20 mouse cellular contexts compared by ENCODE assay signal in genomic region chr17:27848351-27848750, GRCm38 (mm10). TPM values are rescaled to one million over a fixed set of nuclear protein-coding genes. Genes with fewer than 3 reads are reported as not detected.
DNase-seq lines count a peak whose midpoint lies in the region; ATAC-seq and TF ChIP-seq lines count a peak whose summit lies in the region.
"Had no signal": no experiment of that assay in that cellular context is flagged by ENCODE, and none has a peak within 500 bp of the region (broad histone marks: within the 10 kb centered on the region; RNA-seq: fewer than 3 reads in every experiment).

No protein-coding gene starts in this region.

- DNase-seq in heart, postnatal 0 days (ENCODE audit: low spot score): no peak
- DNase-seq in liver, embryonic 14.5 days (ENCODE audit: low read depth in 3 of 3, low spot score in 3 of 3): no peak
- DNase-seq in liver, embryonic 11.5 days (ENCODE audit: low spot score): no peak
- DNase-seq in midbrain, embryonic 11.5 days (ENCODE audit: low spot score, missing footprints): peak; percentile 65
- no peak for DNase-seq in midbrain, postnatal 0 days (ENCODE audit: low spot score)
- no peak for DNase-seq in adipocyte (ENCODE audit: low spot score)
- no peak for DNase-seq in thymus, adult 2 months
- DNase-seq: adrenal gland, postnatal 14 days; cerebellum, adult 18-20 months; cerebellum, adult 9-11 months; cerebellum, postnatal 36 days; gastrocnemius, postnatal 36 days; heart, adult 11 months; heart, postnatal 14 days had no signal

- no peaks in the 10 kb centered on the region for H3K27me3 ChIP-seq in heart, postnatal 0 days (ENCODE audit: control insufficient read depth, insufficient read depth, low read length)
- H3K27me3 ChIP-seq in heart, embryonic 12.5 days (replicated peaks): no peaks in the 10 kb centered on the region
- no peaks in the 10 kb centered on the region for H3K27me3 ChIP-seq in liver, embryonic 14.5 days (ENCODE audit: control insufficient read depth, insufficient read depth, low read length)
- H3K27me3 ChIP-seq in liver, embryonic 11.5 days (replicated peaks; ENCODE audit: control insufficient read depth, insufficient read depth, low read length): no peaks in the 10 kb centered on the region
- no peaks in the 10 kb centered on the region for H3K27me3 ChIP-seq in midbrain, embryonic 11.5 days (ENCODE audit: control insufficient read depth, insufficient read depth, low read length)
- H3K27me3 ChIP-seq in midbrain, postnatal 0 days (ENCODE audit: insufficient read depth, low read length): no peaks in the 10 kb centered on the region
- H3K27me3 ChIP-seq in thymus, adult 2 months (ENCODE audit: control insufficient read depth, insufficient read depth, low read length): no peaks in the 10 kb centered on the region
- H3K27me3 ChIP-seq: CH12.LX; embryonic facial prominence, embryonic 13.5 days; hindbrain, embryonic 13.5 days had no signal

- TF ChIP-seq CTCF in heart, postnatal 0 days (IDR thresholded peaks at IDR 0.05; ENCODE audit: low read depth): peak; percentile 6; the same call in 1 of the 2 replicates
- peak; percentile 34 for TF ChIP-seq CTCF in liver, embryonic 14.5 days (IDR thresholded peaks at IDR 0.05; ENCODE audit: low read depth)
- no peak; the same call in 1 of the 2 replicates for TF ChIP-seq CTCF in midbrain, postnatal 0 days (IDR thresholded peaks at IDR 0.05)
- no peak for TF ChIP-seq CTCF in thymus, adult 2 months (IDR thresholded peaks at IDR 0.05; ENCODE audit: borderline replicate concordance, control insufficient read depth, extremely low read depth, insufficient read depth, low read length, poor library complexity)

- H3K4me3 ChIP-seq in heart, postnatal 0 days (ENCODE audit: low read depth, low read length): no peak overlapping the region
- no peak overlapping the region for H3K4me3 ChIP-seq in heart, embryonic 12.5 days
- H3K4me3 ChIP-seq in liver, embryonic 14.5 days (ENCODE audit: insufficient read depth in 1 of 2, low read depth in 2 of 2, low read length in 2 of 2): no peak overlapping the region
- H3K4me3 ChIP-seq in liver, embryonic 11.5 days (ENCODE audit: low read depth, low read length): no peak overlapping the region
- no peak overlapping the region for H3K4me3 ChIP-seq in midbrain, embryonic 11.5 days (ENCODE audit: low read depth, low read length)
- H3K4me3 ChIP-seq in midbrain, postnatal 0 days (ENCODE audit: low read depth, low read length): no peak overlapping the region
- H3K4me3 ChIP-seq in thymus, adult 2 months (ENCODE audit: control insufficient read depth, insufficient read depth, low read length): no peak overlapping the region
- H3K4me3 ChIP-seq: embryonic facial prominence, embryonic 13.5 days; hindbrain, embryonic 13.5 days had no signal

- 83% methylated on average over 1 of the region's 1 CpGs for WGBS in heart, postnatal 0 days
- WGBS in heart, embryonic 12.5 days: 86% methylated on average over 1 of the region's 1 CpGs
- 71% methylated on average over 1 of the region's 1 CpGs for WGBS in liver, embryonic 14.5 days (ENCODE audit: insufficient replicate concordance)
- WGBS in liver, embryonic 11.5 days: 92% methylated on average over 1 of the region's 1 CpGs
- WGBS in midbrain, embryonic 11.5 days: 96% methylated on average over 1 of the region's 1 CpGs
- WGBS in midbrain, postnatal 0 days: 96% methylated on average over 1 of the region's 1 CpGs
- WGBS in thymus, adult 2 months: 100% methylated on average over 1 of the region's 1 CpGs

- no peaks in the 10 kb centered on the region for H3K4me1 ChIP-seq in heart, postnatal 0 days (ENCODE audit: control insufficient read depth, insufficient read depth)
- peaks cover 7% of the 10 kb centered on the region for H3K4me1 ChIP-seq in heart, embryonic 12.5 days (replicated peaks)
- H3K4me1 ChIP-seq in liver, embryonic 14.5 days (replicated peaks; ENCODE audit: control insufficient read depth in 2 of 2, insufficient read depth in 2 of 2, low read length in 1 of 2): no peaks in the 10 kb centered on the region
- H3K4me1 ChIP-seq in liver, embryonic 11.5 days (replicated peaks; ENCODE audit: control insufficient read depth, insufficient read depth, low read length): no peaks in the 10 kb centered on the region
- H3K4me1 ChIP-seq in midbrain, embryonic 11.5 days (ENCODE audit: control insufficient read depth, insufficient read depth, low read length): no peaks in the 10 kb centered on the region
- no peaks in the 10 kb centered on the region for H3K4me1 ChIP-seq in midbrain, postnatal 0 days (ENCODE audit: insufficient read depth, low read length)
- no peaks in the 10 kb centered on the region for H3K4me1 ChIP-seq in thymus, adult 2 months (replicated peaks; ENCODE audit: control insufficient read depth, insufficient read depth, low read length)
- H3K4me1 ChIP-seq: embryonic facial prominence, embryonic 13.5 days; hindbrain, embryonic 13.5 days had no signal

- H3K9ac ChIP-seq in heart, postnatal 0 days (replicated peaks; ENCODE audit: low read depth, low read length): no peak overlapping the region
- H3K9ac ChIP-seq in heart, embryonic 12.5 days: no peak overlapping the region
- no peak overlapping the region for H3K9ac ChIP-seq in liver, embryonic 14.5 days (replicated peaks)
- no peak overlapping the region for H3K9ac ChIP-seq in liver, embryonic 11.5 days (ENCODE audit: low read depth, low read length)
- no peak overlapping the region for H3K9ac ChIP-seq in midbrain, embryonic 11.5 days (ENCODE audit: low read length)
- H3K9ac ChIP-seq in midbrain, postnatal 0 days (replicated peaks; ENCODE audit: low read length, poor library complexity, severe bottlenecking): no peak overlapping the region
- H3K9ac ChIP-seq: embryonic facial prominence, embryonic 13.5 days; hindbrain, embryonic 13.5 days had no signal

- no peak overlapping the region for H3K27ac ChIP-seq in heart, postnatal 0 days (ENCODE audit: low read depth)
- no peak overlapping the region for H3K27ac ChIP-seq in heart, embryonic 12.5 days (ENCODE audit: poor library complexity, severe bottlenecking)
- no peak overlapping the region for H3K27ac ChIP-seq in liver, embryonic 14.5 days
- no peak overlapping the region for H3K27ac ChIP-seq in liver, embryonic 11.5 days (ENCODE audit: low read depth, low read length)
- no peak overlapping the region for H3K27ac ChIP-seq in midbrain, embryonic 11.5 days (ENCODE audit: low read depth, low read length)
- no peak overlapping the region for H3K27ac ChIP-seq in midbrain, postnatal 0 days (ENCODE audit: low read depth, low read length)
- no peak overlapping the region for H3K27ac ChIP-seq in thymus, adult 2 months (ENCODE audit: control insufficient read depth, insufficient read depth, low read length)
- H3K27ac ChIP-seq: embryonic facial prominence, embryonic 13.5 days; hindbrain, embryonic 13.5 days; hindbrain, postnatal 0 days had no signal

- no peak for TF ChIP-seq EP300 in heart, postnatal 0 days (IDR thresholded peaks at IDR 0.05; ENCODE audit: low read depth)
- TF ChIP-seq EP300 in liver, embryonic 14.5 days (IDR thresholded peaks at IDR 0.05; ENCODE audit: low read depth): no peak

- ATAC-seq in heart, postnatal 0 days (ENCODE audit: insufficient read depth, low read depth): no peak
- ATAC-seq in heart, embryonic 12.5 days (ENCODE audit: insufficient number of reproducible peaks, low FRiP score): no peak
- ATAC-seq in liver, embryonic 14.5 days (ENCODE audit: insufficient read depth): no peak
- no peak for ATAC-seq in liver, embryonic 11.5 days (replicated peaks; ENCODE audit: low FRiP score)
- ATAC-seq in midbrain, embryonic 11.5 days (ENCODE audit: low FRiP score): no peak
- no peak for ATAC-seq in midbrain, postnatal 0 days (ENCODE audit: low FRiP score)
- ATAC-seq: forebrain, embryonic 14.5 days; hindbrain, postnatal 0 days had no signal

- no peaks in the 10 kb centered on the region for H3K9me3 ChIP-seq in heart, postnatal 0 days (replicated peaks; ENCODE audit: control insufficient read depth, low read length)
- no peaks in the 10 kb centered on the region for H3K9me3 ChIP-seq in heart, embryonic 12.5 days (replicated peaks)
- no peaks in the 10 kb centered on the region for H3K9me3 ChIP-seq in liver, embryonic 14.5 days (ENCODE audit: control insufficient read depth, low read length)
- H3K9me3 ChIP-seq in liver, embryonic 11.5 days (ENCODE audit: control insufficient read depth, low read length): no peaks in the 10 kb centered on the region
- no peaks in the 10 kb centered on the region for H3K9me3 ChIP-seq in midbrain, embryonic 11.5 days (ENCODE audit: control insufficient read depth, low read length)
- no peaks in the 10 kb centered on the region for H3K9me3 ChIP-seq in midbrain, postnatal 0 days (ENCODE audit: low read length)
- H3K9me3 ChIP-seq: embryonic facial prominence, embryonic 13.5 days; hindbrain, embryonic 13.5 days had no signal

- TF ChIP-seq POLR2A in thymus, adult 2 months (IDR thresholded peaks at IDR 0.05; ENCODE audit: control insufficient read depth, extremely low read depth, insufficient read depth, low read length, poor library complexity): no peak

- H3K36me3 ChIP-seq in heart, postnatal 0 days (replicated peaks; ENCODE audit: control insufficient read depth, insufficient read depth, low read length): peaks cover 83% of the 10 kb centered on the region
- H3K36me3 ChIP-seq in heart, embryonic 12.5 days: peaks cover 81% of the 10 kb centered on the region
- H3K36me3 ChIP-seq in liver, embryonic 14.5 days (replicated peaks; ENCODE audit: control insufficient read depth, insufficient read depth, low read depth): peaks cover 56% of the 10 kb centered on the region
- peaks cover 43% of the 10 kb centered on the region for H3K36me3 ChIP-seq in liver, embryonic 11.5 days (ENCODE audit: control insufficient read depth, insufficient read depth, low read length)
- peaks cover 33% of the 10 kb centered on the region for H3K36me3 ChIP-seq in midbrain, embryonic 11.5 days (ENCODE audit: control insufficient read depth, insufficient read depth, low read length)
- peaks cover 45% of the 10 kb centered on the region for H3K36me3 ChIP-seq in midbrain, postnatal 0 days (ENCODE audit: insufficient read depth, low read length)
- peaks cover 66% of the 10 kb centered on the region for H3K36me3 ChIP-seq in thymus, adult 2 months (ENCODE audit: control insufficient read depth, insufficient read depth, low read length)

- H3K4me2 ChIP-seq in heart, postnatal 0 days (ENCODE audit: low read depth, low read length): no peak overlapping the region
- no peak overlapping the region for H3K4me2 ChIP-seq in heart, embryonic 12.5 days
- H3K4me2 ChIP-seq in liver, embryonic 14.5 days (ENCODE audit: low read depth): no peak overlapping the region
- no peak overlapping the region for H3K4me2 ChIP-seq in liver, embryonic 11.5 days
- no peak overlapping the region for H3K4me2 ChIP-seq in midbrain, embryonic 11.5 days
- H3K4me2 ChIP-seq in midbrain, postnatal 0 days (ENCODE audit: low read depth, low read length, poor library complexity, severe bottlenecking): no peak overlapping the region
- H3K4me2 ChIP-seq: embryonic facial prominence, embryonic 13.5 days; hindbrain, embryonic 13.5 days had no signal

RNA-seq across cellular contexts. Expression of gene Uhrf1bp1, which starts 7.9 kb away (rescaled TPM):
- 5.3 and 12.3 TPM in 2 replicates for total RNA-seq in heart, postnatal 0 days (2014; rRNA removed; ENCODE audit: low replicate concordance)
- 1.4 and 1.9 TPM in 2 replicates for polyA plus RNA-seq in heart, postnatal 0 days (2015; fragmentation: Nextera tagmentation; extraction: Ambion mirVana)
- 6.4 and 7.2 TPM in 2 replicates for polyA plus RNA-seq in heart, embryonic 12.5 days (2016; fragmentation: Nextera tagmentation; extraction: Ambion mirVana)
- 2.9 and 3.1 TPM in 2 replicates for polyA plus RNA-seq in liver, embryonic 14.5 days (2012; rRNA removed)
- 1.8 and 2.4 TPM in 2 replicates for polyA plus RNA-seq in liver, embryonic 14.5 days (2014; fragmentation: Nextera tagmentation; extraction: Ambion mirVana)
- polyA plus RNA-seq in liver, embryonic 11.5 days (2014; fragmentation: Nextera tagmentation; extraction: Ambion mirVana): 9.2 and 9.4 TPM in 2 replicates
- 4.9 TPM in 2 replicates for polyA plus RNA-seq in midbrain, embryonic 11.5 days (2014; fragmentation: Nextera tagmentation; extraction: Ambion mirVana)
- 18.0 and 19.9 TPM in 2 replicates for total RNA-seq in midbrain, postnatal 0 days (2014; rRNA removed)
- polyA plus RNA-seq in midbrain, postnatal 0 days (2015; fragmentation: Nextera tagmentation; extraction: Ambion mirVana): 3.9 and 4.5 TPM in 2 replicates
- polyA plus RNA-seq in thymus, adult 2 months (2012; rRNA removed): 4.4 and 4.7 TPM in 2 replicates

RNA-seq across cellular contexts. Expression of gene Snrpc, which starts 10.4 kb away (rescaled TPM):
- 113 and 125 TPM in 2 replicates for total RNA-seq in heart, postnatal 0 days (2014; rRNA removed; ENCODE audit: low replicate concordance)
- polyA plus RNA-seq in heart, postnatal 0 days (2015; fragmentation: Nextera tagmentation; extraction: Ambion mirVana): 182 and 185 TPM in 2 replicates
- polyA plus RNA-seq in heart, embryonic 12.5 days (2016; fragmentation: Nextera tagmentation; extraction: Ambion mirVana): 221 and 222 TPM in 2 replicates
- polyA plus RNA-seq in liver, embryonic 14.5 days (2012; rRNA removed): 85.1 and 105 TPM in 2 replicates
- polyA plus RNA-seq in liver, embryonic 14.5 days (2014; fragmentation: Nextera tagmentation; extraction: Ambion mirVana): 145 and 150 TPM in 2 replicates
- polyA plus RNA-seq in liver, embryonic 11.5 days (2014; fragmentation: Nextera tagmentation; extraction: Ambion mirVana): 305 and 315 TPM in 2 replicates
- polyA plus RNA-seq in midbrain, embryonic 11.5 days (2014; fragmentation: Nextera tagmentation; extraction: Ambion mirVana): 358 and 416 TPM in 2 replicates
- 112 and 140 TPM in 2 replicates for total RNA-seq in midbrain, postnatal 0 days (2014; rRNA removed)
- 210 and 216 TPM in 2 replicates for polyA plus RNA-seq in midbrain, postnatal 0 days (2015; fragmentation: Nextera tagmentation; extraction: Ambion mirVana)
- polyA plus RNA-seq in thymus, adult 2 months (2012; rRNA removed): 192 and 207 TPM in 2 replicates

RNA-seq across cellular contexts. Expression of gene D17Wsu92e, which starts 27.9 kb away (rescaled TPM):
- total RNA-seq in heart, postnatal 0 days (2014; rRNA removed; ENCODE audit: low replicate concordance): 80.6 and 85.7 TPM in 2 replicates
- polyA plus RNA-seq in heart, postnatal 0 days (2015; fragmentation: Nextera tagmentation; extraction: Ambion mirVana): 12.5 and 15.0 TPM in 2 replicates
- polyA plus RNA-seq in heart, embryonic 12.5 days (2016; fragmentation: Nextera tagmentation; extraction: Ambion mirVana): 14.8 and 15.1 TPM in 2 replicates
- 20.6 and 24.2 TPM in 2 replicates for polyA plus RNA-seq in liver, embryonic 14.5 days (2012; rRNA removed)
- polyA plus RNA-seq in liver, embryonic 14.5 days (2014; fragmentation: Nextera tagmentation; extraction: Ambion mirVana): 10.7 and 14.1 TPM in 2 replicates
- polyA plus RNA-seq in liver, embryonic 11.5 days (2014; fragmentation: Nextera tagmentation; extraction: Ambion mirVana): 19.2 and 22.7 TPM in 2 replicates
- 8.7 and 10.9 TPM in 2 replicates for polyA plus RNA-seq in midbrain, embryonic 11.5 days (2014; fragmentation: Nextera tagmentation; extraction: Ambion mirVana)
- 72.8 and 73.8 TPM in 2 replicates for total RNA-seq in midbrain, postnatal 0 days (2014; rRNA removed)
- 8.3 and 8.7 TPM in 2 replicates for polyA plus RNA-seq in midbrain, postnatal 0 days (2015; fragmentation: Nextera tagmentation; extraction: Ambion mirVana)
- 97.5 and 104 TPM in 2 replicates for polyA plus RNA-seq in thymus, adult 2 months (2012; rRNA removed)

Comparison
In these comparisons a context has a peak if more than half of its experiments do, and no peak if none do; other contexts are left out.
1. CTCF ChIP-seq: peak in heart, postnatal 0 days (single experiment) and liver, embryonic 14.5 days (single experiment); none in midbrain, postnatal 0 days (single experiment) and thymus, adult 2 months (single experiment).